8 mouse cellular contexts compared by ENCODE assay signal in the genomic region with DNA sequence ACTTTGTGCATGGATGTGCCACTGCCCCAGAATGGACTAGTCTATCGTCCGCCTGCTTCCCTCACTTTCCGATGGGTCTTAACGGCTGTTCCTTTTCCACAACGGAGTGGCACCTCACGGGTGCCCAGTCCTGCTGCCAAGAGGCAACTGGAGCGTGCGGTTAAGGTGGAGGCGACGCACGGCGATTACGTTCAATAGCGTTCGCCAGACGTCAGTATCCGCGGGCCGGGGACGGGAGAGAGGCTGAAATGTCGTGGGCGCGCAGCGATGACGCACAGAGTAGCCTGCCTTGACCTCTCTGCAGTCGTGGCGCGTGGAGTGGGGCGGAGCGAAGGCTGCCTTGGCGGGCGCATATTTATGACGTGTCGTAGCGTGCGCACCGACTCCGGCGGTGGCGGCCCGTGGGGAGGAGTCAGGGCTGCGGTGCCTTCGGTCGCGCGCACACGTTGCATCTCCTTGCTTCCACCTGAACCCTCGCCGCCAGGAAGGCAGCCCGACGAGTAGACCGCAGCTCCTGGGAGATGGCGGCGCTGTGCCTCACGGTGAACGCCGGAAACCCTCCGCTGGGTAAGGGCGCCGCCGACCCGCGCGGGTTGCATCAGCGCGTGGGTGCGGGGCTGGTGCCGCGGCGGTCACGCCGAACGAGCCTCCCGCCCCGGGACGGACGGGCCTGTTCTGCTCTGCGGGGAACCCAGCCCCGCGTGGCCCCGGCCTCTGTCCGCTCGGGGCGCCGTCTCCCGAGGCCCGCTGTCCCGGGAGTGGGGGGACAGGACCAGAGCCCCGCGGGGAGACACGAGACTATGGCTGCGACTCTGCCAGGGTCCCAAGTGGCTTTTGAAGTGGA. TPM values are rescaled to one million over a fixed set of nuclear protein-coding genes. Genes with fewer than 3 reads are reported as not detected.
DNase-seq lines count a peak whose midpoint lies in the region; ATAC-seq and TF ChIP-seq lines count a peak whose summit lies in the region.

A gene (plus strand): TSS at position 368 of the 844 bp plus-strand sequence.

- no peak for TF ChIP-seq RAD21 in CH12.LX (IDR thresholded peaks at IDR 0.05; ENCODE audit: low read depth, low read length)

- peak within 1 kb of the TSS; percentile 95 for H3K27ac ChIP-seq in CH12.LX (ENCODE audit: insufficient read depth, low read depth)
- H3K27ac ChIP-seq in forebrain, embryonic 11.5 days (ENCODE audit: low read depth, low read length), result peak within 1 kb of the TSS; percentile 75
- peak within 1 kb of the TSS; percentile 95 for H3K27ac ChIP-seq in heart, embryonic 16.5 days (ENCODE audit: low read length)
- H3K27ac ChIP-seq in liver, embryonic 15.5 days (replicated peaks), result peak within 1 kb of the TSS; percentile 92
- H3K27ac ChIP-seq in neural tube, embryonic 12.5 days, result peak within 1 kb of the TSS; percentile 82

- under 1% methylated on average over 92 of the region's 92 CpGs for WGBS in forebrain, embryonic 11.5 days
- under 1% methylated on average over 91 of the region's 92 CpGs for WGBS in heart, embryonic 16.5 days
- WGBS in liver, embryonic 15.5 days (ENCODE audit: insufficient replicate concordance), result under 1% methylated on average over 92 of the region's 92 CpGs
- WGBS in neural tube, embryonic 12.5 days, result under 1% methylated on average over 92 of the region's 92 CpGs

- no peaks in the 10 kb centered on the region for H3K27me3 ChIP-seq in CH12.LX (replicated peaks)
- H3K27me3 ChIP-seq in forebrain, embryonic 11.5 days (ENCODE audit: control insufficient read depth, insufficient read depth, low read length), result no peaks in the 10 kb centered on the region
- no peaks in the 10 kb centered on the region for H3K27me3 ChIP-seq in heart, embryonic 16.5 days (ENCODE audit: control insufficient read depth, insufficient read depth, low read length)
- no peaks in the 10 kb centered on the region for H3K27me3 ChIP-seq in liver, embryonic 15.5 days
- H3K27me3 ChIP-seq in neural tube, embryonic 12.5 days (replicated peaks), result no peaks in the 10 kb centered on the region

- dilution Hi-C loops in CH12.LX (cut with MboI; ENCODE audit: extremely low pct_ligation_motif_present, extremely low pct_unique_long_range_greater_than_20kb, low sequenced_read_pairs), result no loop called here

- H3K36me3 ChIP-seq in CH12.LX (replicated peaks in 1 of 2; ENCODE audit: control insufficient read depth in 1 of 2, insufficient read depth in 1 of 2, low read length in 1 of 2), result peaks cover 11 to 38% of the 10 kb centered on the region in 2 experiments
- H3K36me3 ChIP-seq in forebrain, embryonic 11.5 days (ENCODE audit: control insufficient read depth, insufficient read depth, low read length), result no peaks in the 10 kb centered on the region
- 0 out of 2 replicates have a peak, but pooled peaks cover under 1% of the 10 kb centered on the region for H3K36me3 ChIP-seq in heart, embryonic 16.5 days (ENCODE audit: control insufficient read depth, insufficient read depth)
- peaks cover 13% of the 10 kb centered on the region for H3K36me3 ChIP-seq in liver, embryonic 15.5 days (replicated peaks)
- peaks cover 13% of the 10 kb centered on the region for H3K36me3 ChIP-seq in neural tube, embryonic 12.5 days

- peaks cover 0 to 34% of the 10 kb centered on the region in 2 experiments; a peak in 3 of 4 replicates for H3K4me1 ChIP-seq in CH12.LX (ENCODE audit: control insufficient read depth in 1 of 2, insufficient read depth in 2 of 2)
- peaks cover 6% of the 10 kb centered on the region; the same call in 1 of the 2 replicates for H3K4me1 ChIP-seq in forebrain, embryonic 11.5 days (replicated peaks; ENCODE audit: control insufficient read depth, insufficient read depth, low read length)
- H3K4me1 ChIP-seq in heart, embryonic 16.5 days (ENCODE audit: control insufficient read depth, insufficient read depth, low read length), result peaks cover 21% of the 10 kb centered on the region
- H3K4me1 ChIP-seq in liver, embryonic 15.5 days (replicated peaks), result peaks cover 30% of the 10 kb centered on the region
- peaks cover 21% of the 10 kb centered on the region for H3K4me1 ChIP-seq in neural tube, embryonic 12.5 days

- no peak for TF ChIP-seq CTCF in CH12.LX (conservative IDR thresholded peaks at IDR 0.05 in 1 of 2, IDR thresholded peaks at IDR 0.05 in 1 of 2; ENCODE audit: low read depth in 2 of 2, low read length in 2 of 2)

- no peak for TF ChIP-seq EP300 in CH12.LX (IDR thresholded peaks at IDR 0.05; ENCODE audit: low read length)

- DNase-seq in CH12.LX (ENCODE audit: extremely low read depth), result peak; percentile 98
- peak; percentile 95 for DNase-seq in c-Kit-positive CD71-positive TER-119-negative erythroid progenitor cells, embryonic 14.5 days (ENCODE audit: low read depth)
- peak; percentile 100 for DNase-seq in forebrain, embryonic 11.5 days (ENCODE audit: low spot score)
- DNase-seq in kidney, postnatal 36 days, result peak; percentile 99
- peak; percentile 98 for DNase-seq in telencephalon, adult 2 months (ENCODE audit: low read depth, low spot score)

- peak within 1 kb of the TSS; percentile 98 for H3K9ac ChIP-seq in CH12.LX (ENCODE audit: insufficient read depth, low read depth)
- peak within 1 kb of the TSS; percentile 86 for H3K9ac ChIP-seq in forebrain, embryonic 11.5 days (ENCODE audit: low read length)
- peak within 1 kb of the TSS; percentile 94 for H3K9ac ChIP-seq in heart, embryonic 16.5 days (ENCODE audit: low read length)
- H3K9ac ChIP-seq in liver, embryonic 15.5 days, result peak within 1 kb of the TSS; percentile 91
- peak within 1 kb of the TSS; percentile 90 for H3K9ac ChIP-seq in neural tube, embryonic 12.5 days

- peak within 1 kb of the TSS; percentile 94 to 98 (median 96) for H3K4me3 ChIP-seq in CH12.LX (replicated peaks in 1 of 3; ENCODE audit: low read depth in 2 of 3, low read length in 2 of 3, poor library complexity in 1 of 3)
- peak within 1 kb of the TSS; percentile 97 for H3K4me3 ChIP-seq in forebrain, embryonic 11.5 days (ENCODE audit: low read depth, low read length)
- peak within 1 kb of the TSS; percentile 98 for H3K4me3 ChIP-seq in heart, embryonic 16.5 days (ENCODE audit: low read length)
- peak within 1 kb of the TSS; percentile 93 for H3K4me3 ChIP-seq in liver, embryonic 15.5 days (replicated peaks)
- H3K4me3 ChIP-seq in neural tube, embryonic 12.5 days, result peak within 1 kb of the TSS; percentile 97

- peak; percentile 86 for TF ChIP-seq POLR2A in CH12.LX (IDR thresholded peaks at IDR 0.05; ENCODE audit: low read depth, low read length)

- peaks cover 45% of the 10 kb centered on the region for H3K79me2 ChIP-seq in CH12.LX (replicated peaks; ENCODE audit: control insufficient read depth, extremely low read depth, insufficient read depth, poor library complexity, severe bottlenecking)

- ATAC-seq in forebrain, embryonic 11.5 days (replicated peaks; ENCODE audit: low FRiP score), result peak; percentile 96
- peak; percentile 97 for ATAC-seq in heart, embryonic 16.5 days (replicated peaks; ENCODE audit: extremely low read depth, insufficient read depth, low FRiP score)
- ATAC-seq in liver, embryonic 15.5 days (ENCODE audit: insufficient read depth), result peak; percentile 97
- ATAC-seq in neural tube, embryonic 12.5 days (ENCODE audit: low FRiP score, low read depth), result peak; percentile 95

- peak within 1 kb of the TSS; percentile 98; the same call in 1 of the 2 replicates for H3K4me2 ChIP-seq in CH12.LX (ENCODE audit: insufficient read depth, low read depth, poor library complexity, severe bottlenecking)
- H3K4me2 ChIP-seq in forebrain, embryonic 11.5 days (ENCODE audit: low read depth, low read length, severe bottlenecking), result peak within 1 kb of the TSS; percentile 64
- H3K4me2 ChIP-seq in heart, embryonic 16.5 days (ENCODE audit: low read depth, low read length), result peak within 1 kb of the TSS; percentile 89
- H3K4me2 ChIP-seq in liver, embryonic 15.5 days, result peak within 1 kb of the TSS; percentile 87
- peak within 1 kb of the TSS; percentile 79 for H3K4me2 ChIP-seq in neural tube, embryonic 12.5 days (replicated peaks)

- no peaks in the 10 kb centered on the region for H3K9me3 ChIP-seq in CH12.LX (replicated peaks; ENCODE audit: low read length)
- H3K9me3 ChIP-seq in forebrain, embryonic 11.5 days (ENCODE audit: control insufficient read depth, low read length), result no peaks in the 10 kb centered on the region
- H3K9me3 ChIP-seq in heart, embryonic 16.5 days (replicated peaks; ENCODE audit: control insufficient read depth, low read length), result no peaks in the 10 kb centered on the region
- no peaks in the 10 kb centered on the region for H3K9me3 ChIP-seq in liver, embryonic 15.5 days (replicated peaks)
- H3K9me3 ChIP-seq in neural tube, embryonic 12.5 days, result no peaks in the 10 kb centered on the region

- in situ Hi-C loops in CH12.LX (cut with MboI; ENCODE audit: low pct_ligation_motif_present, low pct_unique_long_range_greater_than_20kb, low sequenced_read_pairs), result no loop called here

TF ChIP-seq in CH12.LX, 34 proteins besides CTCF, POLR2A, EP300 and RAD21 (continues in another document):
- TF ChIP-seq CHD2 (IDR thresholded peaks at IDR 0.05; ENCODE audit: low read length) (peak; percentile 66; the same call in 1 of the 2 replicates), TCF12 (IDR thresholded peaks at IDR 0.05; ENCODE audit: low read depth, low read length) (peak; percentile 74; the same call in 1 of the 2 replicates), BHLHE40 (IDR thresholded peaks at IDR 0.05; ENCODE audit: low read depth, low read length) (peak; percentile 62), JUND (conservative IDR thresholded peaks at IDR 0.05; ENCODE audit: low read depth, low read length) (no peak), UBTF (IDR thresholded peaks at IDR 0.05; ENCODE audit: low read depth, low read length) (no peak), ZNF384 (IDR thresholded peaks at IDR 0.05; ENCODE audit: low read depth, low read length) (no peak), NRF1 (IDR thresholded peaks at IDR 0.05; ENCODE audit: low read depth, low read length) (peak; percentile 76), CHD1 (IDR thresholded peaks at IDR 0.05; ENCODE audit: low read depth, low read length) (no peak), ETS1 (conservative IDR thresholded peaks at IDR 0.05; ENCODE audit: low read depth, low read length) (peak; percentile 53), MEF2A (IDR thresholded peaks at IDR 0.05; ENCODE audit: borderline replicate concordance, low read depth, low read length) (peak; percentile 80), TBP (conservative IDR thresholded peaks at IDR 0.05; ENCODE audit: low read depth, low read length) (peak; percentile 67; the same call in 1 of the 2 replicates), PAX5 (IDR thresholded peaks at IDR 0.05; ENCODE audit: low read length) (no peak)

RNA-seq across cellular contexts. Expression of the gene that starts here (rescaled TPM):
- total RNA-seq in CH12.LX (2012; rRNA removed), result 210 and 223 TPM in 2 replicates
- 234 and 244 TPM in 2 replicates for total RNA-seq in CH12.LX (2014; rRNA removed)
- 207 and 208 TPM in 2 replicates for polyA plus RNA-seq in CH12.LX (2012; ENCODE audit: insufficient read length, low read depth)
- 143 and 150 TPM in 2 replicates for polyA plus RNA-seq in forebrain, embryonic 11.5 days (2014; fragmentation: Nextera tagmentation; extraction: Ambion mirVana)
- polyA plus RNA-seq in heart, embryonic 16.5 days (2015; fragmentation: Nextera tagmentation; extraction: Ambion mirVana), result 95.8 and 104 TPM in 2 replicates
- 71.4 and 76.7 TPM in 2 replicates for polyA plus RNA-seq in liver, embryonic 15.5 days (2015; fragmentation: Nextera tagmentation; extraction: Ambion mirVana)
- 130 and 143 TPM in 2 replicates for polyA plus RNA-seq in neural tube, embryonic 12.5 days (2016; fragmentation: Nextera tagmentation; extraction: Ambion mirVana)

Comparison
In these comparisons a context has a peak if more than half of its experiments do, and no peak if none do; other contexts are left out.
1. Peak in every context shown above with its lines: DNase-seq, ATAC-seq, H3K4me3 ChIP-seq and H3K27ac ChIP-seq.